Mouse (Mus musculus) limb, embryonic 12.5 days (tissue): Measurements from ENCODE around the gene Eif1b. TPM values are rescaled to one million over a fixed set of nuclear protein-coding genes. Genes with fewer than 3 reads are reported as not detected.
A peak's percentile ranks its signal among the peaks of the same experiment; 100 is the strongest.
"Not testable (repeated sequence)": the region's sequence is repeated elsewhere in the genome, so short reads cannot be mapped to it uniquely, and the experiment has no call there.

Experiments used
- ATAC-seq: fragments of 200-750 bp; cut with Nextera tagmentation; 2 replicates; pipeline ENCODE4 v1.8.0; 2017; ENCODE audit warnings: low read depth, moderate TSS enrichment; ENCODE audit not compliant: insufficient number of reproducible peaks, insufficient read depth, low FRiP score, low TSS enrichment
- H3K27ac ChIP-seq: fragments of 300-500 bp; sonication (generic); 2 replicates; pipeline ENCODE4 v1.5.1; 2016; ENCODE audit warnings: mild to moderate bottlenecking, moderate library complexity
- H3K27me3 ChIP-seq: fragments of 300-500 bp; sonication (generic); 2 replicates; pipeline ENCODE4 v1.6.1; 2016; ENCODE audit warnings: mild to moderate bottlenecking, moderate library complexity
- H3K36me3 ChIP-seq: fragments of 300-500 bp; sonication (generic); 2 replicates; pipeline ENCODE4 v1.6.1; 2016; ENCODE audit warnings: mild to moderate bottlenecking, moderate library complexity
- H3K4me1 ChIP-seq: fragments of 300-500 bp; sonication (generic); replicated peaks from 2 replicates; pipeline ENCODE4 v1.6.1; 2016
- H3K4me2 ChIP-seq: fragments of 300-500 bp; sonication (generic); 2 replicates; pipeline ENCODE4 v1.6.1; 2016; ENCODE audit warnings: mild to moderate bottlenecking, moderate library complexity
- H3K4me3 ChIP-seq: fragments of 300-500 bp; sonication (generic); replicated peaks from 2 replicates; pipeline ENCODE4 v1.5.1; 2016; ENCODE audit warnings: mild to moderate bottlenecking
- H3K9ac ChIP-seq: fragments of 300-500 bp; sonication (generic); replicated peaks from 2 replicates; pipeline ENCODE4 v1.6.1; 2016; ENCODE audit warnings: mild to moderate bottlenecking, moderate library complexity
- H3K9me3 ChIP-seq: fragments of 300-500 bp; sonication (generic); 2 replicates; pipeline ENCODE4 v1.6.1; 2016; ENCODE audit warnings: mild to moderate bottlenecking, moderate library complexity
- WGBS: fragments of 180-500 bp; shearing (Covaris S2); methylation state at CpG from one replicate; pipeline ENCODE4 v1.1.7; 2016; 5-methylcytosine and 5-hydroxymethylcytosine counted together
- polyA plus RNA-seq: library from polyadenylated mRNA; unstranded; fragments of >200 nt; fragmentation: Nextera tagmentation; extraction: Ambion mirVana; gene quantifications from 2 replicates; pipeline ENCODE4 v1.2.1, GENCODE M21; 2016

Gene Eif1b
- polyA plus RNA-seq, 1 experiment from 2014 or later = 244 TPM

- Histone ChIP-seq H3K4me2 (no peak overlapping the region), H3K4me1 (no peaks in the 10 kb centered on the region), H3K4me3 (no peak overlapping the region), H3K27ac (no peak overlapping the region), H3K9ac (no peak overlapping the region), H3K27me3 (no peaks in the 10 kb centered on the region; the same call in 1 of the 2 replicates), H3K36me3 (no peaks in the 10 kb centered on the region), H3K9me3 (no peaks in the 10 kb centered on the region)
- no peak for ATAC-seq
- 76% methylated on average over 1 of the region's 1 CpGs for WGBS
Observed at GRCm38 (mm10) chr9:120521161-120521560, 29.1 kb downstream of the Eif1b start.

- no peak for ATAC-seq
- Histone ChIP-seq H3K4me3 (no peak overlapping the region), H3K4me2 (no peak overlapping the region), H3K36me3 (no peaks in the 10 kb centered on the region), H3K9me3 (0 out of 2 replicates have a peak, but pooled peaks cover 2% of the 10 kb centered on the region), H3K27ac (no peak overlapping the region), H3K9ac (no peak overlapping the region), H3K4me1 (no peaks in the 10 kb centered on the region), H3K27me3 (no peaks in the 10 kb centered on the region)
- 80% methylated on average over 4 of the region's 4 CpGs for WGBS
Observed at GRCm38 (mm10) chr9:120527270-120527669, 35.2 kb downstream of the Eif1b start.

GRCm38 (mm10) chr9:120527919-120528318 is 35.9 kb downstream of the Eif1b start:
- Histone ChIP-seq H3K4me2 (no peak overlapping the region), H3K27me3 (no peaks in the 10 kb centered on the region), H3K4me3 (no peak overlapping the region), H3K36me3 (no peaks in the 10 kb centered on the region), H3K4me1 (no peaks in the 10 kb centered on the region), H3K9ac (no peak overlapping the region), H3K9me3 (0 out of 2 replicates have a peak, but pooled peaks cover 8% of the 10 kb centered on the region), H3K27ac (no peak overlapping the region)
- ATAC-seq = no peak
- WGBS = 91% methylated on average over 8 of the region's 8 CpGs

- no peak for ATAC-seq
- Histone ChIP-seq H3K4me2 (no peak overlapping the region), H3K36me3 (no peaks in the 10 kb centered on the region), H3K4me1 (no peaks in the 10 kb centered on the region), H3K27ac (no peak overlapping the region), H3K27me3 (no peaks in the 10 kb centered on the region), H3K9me3 (0 out of 2 replicates have a peak, but pooled peaks cover 13% of the 10 kb centered on the region), H3K9ac (no peak overlapping the region), H3K4me3 (no peak overlapping the region)
- WGBS = 89% methylated on average over 17 of the region's 17 CpGs
Observed at GRCm38 (mm10) chr9:120528815-120529510, 36.9 kb downstream of the Eif1b start.

GRCm38 (mm10) chr9:120530471-120530870 is 38.4 kb downstream of the Eif1b start:
- no peaks in the 10 kb centered on the region for H3K4me1 ChIP-seq
- H3K9me3 ChIP-seq = 0 out of 2 replicates have a peak, but pooled peaks cover 16% of the 10 kb centered on the region
- no peaks in the 10 kb centered on the region for H3K27me3 ChIP-seq
- WGBS = 90% methylated on average over 5 of the region's 5 CpGs
- H3K4me3 ChIP-seq = no peak overlapping the region
- ATAC-seq = no peak
- H3K36me3 ChIP-seq = no peaks in the 10 kb centered on the region
- H3K4me2 ChIP-seq = no peak overlapping the region
- no peak overlapping the region for H3K9ac ChIP-seq
- H3K27ac ChIP-seq = no peak overlapping the region

GRCm38 (mm10) chr9:120532062-120532461 is 40.0 kb downstream of the Eif1b start:
- Histone ChIP-seq H3K4me3 (no peak overlapping the region), H3K9me3 (0 out of 2 replicates have a peak, but pooled peaks cover 16% of the 10 kb centered on the region), H3K36me3 (no peaks in the 10 kb centered on the region), H3K27ac (no peak overlapping the region), H3K4me1 (no peaks in the 10 kb centered on the region), H3K27me3 (no peaks in the 10 kb centered on the region), H3K9ac (no peak overlapping the region), H3K4me2 (no peak overlapping the region)
- ATAC-seq = no peak
- WGBS = 81% methylated on average over 6 of the region's 6 CpGs

GRCm38 (mm10) chr9:120532691-120533090 is 40.7 kb downstream of the Eif1b start:
- Histone ChIP-seq H3K4me1 (no peaks in the 10 kb centered on the region), H3K27ac (no peak overlapping the region), H3K9ac (no peak overlapping the region), H3K9me3 (0 out of 2 replicates have a peak, but pooled peaks cover 16% of the 10 kb centered on the region), H3K4me3 (no peak overlapping the region), H3K36me3 (no peaks in the 10 kb centered on the region), H3K4me2 (no peak overlapping the region), H3K27me3 (peaks cover 4% of the 10 kb centered on the region; the same call in 1 of the 2 replicates)
- 88% methylated on average over 6 of the region's 6 CpGs for WGBS
- no peak for ATAC-seq

- Histone ChIP-seq H3K27me3 (peaks cover 12% of the 10 kb centered on the region), H3K9me3 (0 out of 2 replicates have a peak, but pooled peaks cover 16% of the 10 kb centered on the region)
- H3K36me3 ChIP-seq, H3K9ac ChIP-seq, H3K4me2 ChIP-seq, H3K4me3 ChIP-seq, H3K4me1 ChIP-seq, ATAC-seq, H3K27ac ChIP-seq: not testable (repeated sequence)
- 92% methylated on average over 8 of the region's 8 CpGs for WGBS
Observed at GRCm38 (mm10) chr9:120533446-120533950, 41.5 kb downstream of the Eif1b start.

- peaks cover 51% of the 10 kb centered on the region for H3K27me3 ChIP-seq
- H3K27ac ChIP-seq = no peak within 1 kb of the TSS
- ATAC-seq = peak; percentile 58; the same call in 1 of the 2 replicates
- 1% methylated on average over 31 of the region's 31 CpGs for WGBS
- H3K4me1 ChIP-seq = peaks cover 22% of the 10 kb centered on the region
- H3K36me3 ChIP-seq = no peaks in the 10 kb centered on the region
- peak within 1 kb of the TSS; percentile 86 for H3K4me2 ChIP-seq
- H3K9me3 ChIP-seq = no peaks in the 10 kb centered on the region
- H3K4me3 ChIP-seq = peak within 1 kb of the TSS; percentile 46
- H3K9ac ChIP-seq = peak within 1 kb of the TSS; percentile 66
Observed at GRCm38 (mm10) chr9:120539662-120540251, 47.7 kb downstream of the Eif1b start, which contains the start of gene Entpd3. Gene Entpd3, plus strand, starts transcription at chr9:120539818.

- WGBS = 20% methylated on average over 1 of the region's 2 CpGs
- Histone ChIP-seq H3K27ac (no peak overlapping the region), H3K9ac (no peak overlapping the region), H3K27me3 (peaks cover 51% of the 10 kb centered on the region), H3K4me1 (peaks cover 25% of the 10 kb centered on the region), H3K9me3 (no peaks in the 10 kb centered on the region), H3K4me3 (no peak overlapping the region), H3K4me2 (no peak overlapping the region), H3K36me3 (no peaks in the 10 kb centered on the region)
- no peak for ATAC-seq
Observed at GRCm38 (mm10) chr9:120541411-120541810, 49.4 kb downstream of the Eif1b start.

GRCm38 (mm10) chr9:120542241-120542640 is 50.2 kb downstream of the Eif1b start:
- WGBS = 24% methylated on average over 6 of the region's 6 CpGs
- H3K9me3 ChIP-seq = no peaks in the 10 kb centered on the region
- H3K9ac ChIP-seq = no peak overlapping the region
- no peak overlapping the region for H3K4me3 ChIP-seq
- no peak for ATAC-seq
- H3K4me2 ChIP-seq = no peak overlapping the region
- H3K4me1 ChIP-seq = peaks cover 32% of the 10 kb centered on the region
- no peaks in the 10 kb centered on the region for H3K36me3 ChIP-seq
- no peak overlapping the region for H3K27ac ChIP-seq
- H3K27me3 ChIP-seq = peaks cover 49% of the 10 kb centered on the region
